Mouse (Mus musculus): ENCODE measurements around the gene Dock6.

- no peak for TF ChIP-seq POLR2A (IDR thresholded peaks at IDR 0.05; ENCODE audit: extremely low read depth, insufficient read depth, low read length)
- no peak for TF ChIP-seq CTCF (IDR thresholded peaks at IDR 0.05; ENCODE audit: extremely low read depth, insufficient read depth, low read length)
Observed at GRCm38 (mm10) chr9:21796259-21796658, 56.2 kb downstream of the Dock6 start.
